Mouse (Mus musculus) cerebellum, postnatal 10 days (tissue): Measurements from ENCODE around the gene Usp53.

Experiments used
- DNase-seq, 2 experiments: peaks; one replicate each; pipeline ENCODE4 v3.0.0; 2021; ENCODE audit warnings: mixed read lengths in 2 of 2

Usp53 gene

GRCm38 (mm10) chr3:122984249-122985182 lies at the start of gene Usp53:
Gene Usp53 (minus strand): TSS chr3:122984510.
- peak; percentile 99 for DNase-seq

- no peak for DNase-seq
Measured at GRCm38 (mm10) chr3:123033804-123034203, 49.5 kb upstream of the Usp53 start.

DNA sequence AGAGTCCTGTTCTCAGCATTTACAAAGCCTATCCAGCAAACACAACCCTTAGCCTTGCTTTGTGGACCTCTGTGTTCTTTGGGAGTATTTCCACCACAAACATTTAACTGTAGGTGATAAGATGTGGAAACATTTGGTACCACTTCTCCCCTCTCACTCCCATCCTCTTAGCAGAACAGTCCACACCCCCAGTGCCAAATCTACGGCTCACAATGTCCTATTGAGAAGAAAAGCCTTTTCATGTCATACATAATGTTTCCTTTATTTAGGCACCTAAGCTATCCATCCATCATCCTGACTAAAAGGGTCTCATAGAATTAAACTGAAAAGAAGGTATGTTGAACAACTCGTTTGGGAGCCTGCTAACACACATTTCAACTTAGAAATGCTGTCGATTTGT lies 41.3 kb upstream of the Usp53 start:
- no peak for DNase-seq

DNA sequence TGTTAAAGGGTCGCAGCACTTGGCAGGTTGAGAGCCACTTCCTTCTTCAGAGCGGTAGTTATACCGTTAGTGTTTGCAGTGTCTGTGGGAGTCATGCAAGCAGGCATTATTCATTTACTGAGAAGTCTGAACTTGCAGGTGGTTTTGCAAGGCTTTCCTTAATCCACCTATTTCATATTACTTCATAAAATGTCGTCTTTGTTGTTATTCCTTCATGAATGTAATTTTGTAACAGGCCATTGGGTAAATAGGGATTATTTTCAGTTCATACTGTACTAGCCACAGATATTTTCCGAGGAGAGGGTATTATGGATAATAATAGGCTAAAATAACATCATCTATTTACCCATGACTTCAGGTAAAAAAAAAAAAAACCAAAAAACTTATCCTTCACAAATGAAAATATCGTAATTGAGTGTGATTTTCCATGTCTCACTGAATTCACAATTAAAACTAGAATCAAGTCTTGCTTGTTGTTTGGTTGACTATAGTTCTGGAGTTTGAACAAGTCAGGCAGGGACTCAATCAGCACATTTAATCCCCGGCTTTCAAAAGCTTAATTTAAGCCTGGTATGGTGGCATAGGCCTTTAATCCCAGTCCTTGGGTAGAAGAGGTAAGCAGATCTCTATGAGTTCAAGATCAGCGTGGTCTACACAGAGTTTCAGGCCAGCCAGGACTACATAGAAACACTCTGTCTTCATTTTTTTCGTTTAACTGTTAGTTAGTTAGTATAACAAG lies 40.4 kb upstream of the Usp53 start:
- no peak for DNase-seq

GRCm38 (mm10) chr3:123018792-123019191 lies 34.5 kb upstream of the Usp53 start:
- no peak for DNase-seq

DNA sequence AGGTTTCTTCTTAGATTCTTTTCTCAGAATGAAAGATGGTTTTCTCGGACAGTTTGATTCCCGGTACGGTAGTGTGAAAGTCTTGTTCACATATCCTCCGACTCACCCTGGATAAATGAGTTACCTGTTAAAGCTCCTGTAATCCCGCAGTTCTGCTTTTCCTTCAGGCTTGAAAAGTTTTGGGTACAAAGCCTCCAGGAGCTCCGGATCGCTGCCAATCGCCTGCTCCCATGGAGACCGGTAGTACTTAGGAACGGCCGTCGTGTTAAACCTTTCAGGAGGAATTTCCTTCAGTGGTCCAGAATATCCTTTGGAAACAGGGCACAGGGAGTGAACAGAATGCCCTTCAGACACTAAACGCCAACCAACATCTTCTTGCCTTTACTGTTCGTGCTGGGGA lies 29.2 kb upstream of the Usp53 start:
- peak in 1 of 2 experiments; percentile 4 for DNase-seq

GRCm38 (mm10) chr3:123009417-123009816 lies 25.1 kb upstream of the Usp53 start:
- DNase-seq, result no peak

DNA sequence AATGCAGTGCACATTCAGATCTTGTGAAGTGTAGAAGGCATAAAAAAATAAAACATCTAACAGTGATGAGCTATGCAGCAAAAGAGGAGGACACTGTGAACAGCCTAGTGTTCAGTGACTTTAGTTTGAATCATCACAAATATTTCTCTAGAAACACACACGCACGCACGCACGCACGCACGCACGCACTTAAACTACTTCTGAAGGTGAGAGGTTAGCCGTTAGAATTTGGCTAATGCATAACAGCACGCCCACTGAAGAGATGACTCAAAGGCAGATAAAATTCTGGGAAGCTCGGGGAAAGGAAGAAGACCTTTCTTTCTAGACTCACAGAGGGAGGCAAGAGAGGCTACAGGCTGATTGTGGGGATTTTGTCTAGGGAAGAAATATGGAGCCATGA lies 23.1 kb upstream of the Usp53 start:
- no peak for DNase-seq

DNA sequence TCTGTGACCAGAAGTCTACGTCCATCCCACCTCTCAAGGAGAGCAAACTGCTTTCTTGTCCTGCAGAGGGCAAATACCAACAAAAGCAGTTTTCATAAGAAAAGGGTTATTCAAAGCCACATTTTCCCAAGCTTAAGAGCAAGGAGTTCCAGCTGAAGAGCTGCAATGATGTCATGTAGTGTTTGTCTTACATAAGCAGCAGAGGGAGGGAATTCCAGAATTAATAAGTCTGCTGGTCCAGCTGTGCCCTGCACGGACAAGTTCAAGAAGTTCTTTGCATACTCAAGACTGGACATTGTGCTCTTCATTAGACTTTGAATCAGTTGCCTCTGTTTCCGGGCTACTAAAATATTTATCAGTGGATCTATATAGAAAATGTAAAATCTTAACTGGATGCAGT lies 16.7 kb upstream of the Usp53 start:
- no peak for DNase-seq

GRCm38 (mm10) chr3:122998511-122998910 lies 14.2 kb upstream of the Usp53 start:
- DNase-seq, result no peak

DNA sequence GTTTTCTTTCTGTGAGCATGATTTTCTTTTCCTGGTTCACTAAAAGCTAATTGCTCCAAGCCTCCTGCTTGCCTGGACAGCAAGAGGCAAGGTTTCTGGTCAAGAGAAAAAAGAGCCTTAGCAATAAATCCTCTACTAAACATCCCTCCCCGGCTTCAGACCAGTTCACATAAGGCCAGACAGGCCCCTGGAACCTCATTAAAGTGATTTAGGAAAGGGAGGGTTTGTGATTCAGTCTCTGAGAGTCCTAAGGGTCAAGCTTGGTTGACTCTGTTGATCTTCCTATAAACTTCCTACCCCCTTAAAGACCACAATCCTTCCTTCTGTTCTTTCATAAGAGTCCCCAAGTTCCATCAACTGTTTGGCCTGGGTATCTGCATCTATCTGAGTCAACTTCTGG lies 12.7 kb upstream of the Usp53 start:
- no peak for DNase-seq

DNA sequence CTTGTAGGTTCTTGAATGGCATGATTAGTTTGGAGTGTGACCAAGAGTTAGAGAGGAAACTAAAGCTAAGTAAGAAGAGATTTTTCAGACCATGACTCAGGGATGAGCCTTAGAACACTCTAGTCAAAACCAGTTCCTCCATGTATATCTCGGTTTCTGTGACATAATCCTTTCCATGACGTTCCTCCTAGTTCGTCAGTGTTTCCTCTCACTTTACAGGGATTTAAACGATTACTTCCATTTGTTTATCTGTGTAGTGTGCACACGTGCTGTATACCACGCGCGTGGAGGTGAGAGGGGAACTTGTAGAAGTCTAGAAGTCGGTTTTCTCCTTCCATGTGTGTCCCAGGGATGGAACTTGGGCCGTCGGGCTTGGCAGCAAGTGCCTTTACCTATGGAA lies 2.6 kb upstream of the Usp53 start:
- DNase-seq, result no peak

- DNase-seq, result no peak
Measured at GRCm38 (mm10) chr3:122986386-122986785, 2.1 kb upstream of the Usp53 start.

GRCm38 (mm10) chr3:122985183-122985944 lies 1.1 kb upstream of the Usp53 start:
- DNase-seq, result peak; percentile 12 to 28

- no peak for DNase-seq
Measured at GRCm38 (mm10) chr3:122983849-122984248, 461 bp downstream of the Usp53 start.

DNA sequence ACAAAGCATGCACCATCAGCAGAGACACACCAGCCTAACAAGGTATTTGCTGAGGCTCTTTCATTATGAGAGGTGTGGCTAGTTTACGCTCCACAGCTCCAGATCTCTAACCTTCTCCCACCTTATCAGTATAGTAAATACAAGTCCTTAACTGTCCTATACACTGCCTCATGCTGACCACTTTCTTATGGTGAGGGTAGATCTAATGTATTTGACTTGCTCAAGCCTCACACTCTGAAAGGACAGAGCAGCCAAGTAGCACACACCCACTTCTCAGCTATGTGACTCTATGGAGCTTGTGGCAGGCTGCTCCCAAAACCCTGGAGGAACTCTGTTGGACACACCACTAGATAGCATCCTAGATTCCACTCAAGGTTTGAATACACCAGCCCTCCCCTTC lies 8.3 kb downstream of the Usp53 start:
- DNase-seq, result no peak

GRCm38 (mm10) chr3:122975363-122975762 lies 8.9 kb downstream of the Usp53 start:
- DNase-seq, result no peak

DNA sequence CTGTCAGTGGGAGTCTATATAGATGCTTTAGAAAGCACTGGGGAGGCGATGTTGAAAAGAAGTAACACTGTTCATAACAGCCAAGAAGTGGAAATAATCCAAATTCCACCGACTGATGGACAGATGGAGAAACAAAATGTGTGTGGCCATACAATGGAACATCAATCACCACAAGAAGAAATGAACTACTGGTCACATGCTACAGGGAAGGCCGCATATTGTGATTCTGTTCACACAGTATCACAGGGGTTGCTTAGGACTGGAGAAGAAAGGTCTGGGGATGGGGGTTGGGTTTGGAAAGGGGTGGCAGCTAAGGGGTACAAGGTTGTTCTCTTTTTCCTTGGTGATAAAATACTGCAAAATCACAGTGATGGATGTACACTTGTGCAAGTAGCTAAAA lies 9.5 kb downstream of the Usp53 start:
- DNase-seq, result no peak

GRCm38 (mm10) chr3:122972126-122972822 lies 12.0 kb downstream of the Usp53 start:
- DNase-seq, result no peak

- no peak for DNase-seq
Measured at GRCm38 (mm10) chr3:122968391-122968790, 15.9 kb downstream of the Usp53 start.

DNA sequence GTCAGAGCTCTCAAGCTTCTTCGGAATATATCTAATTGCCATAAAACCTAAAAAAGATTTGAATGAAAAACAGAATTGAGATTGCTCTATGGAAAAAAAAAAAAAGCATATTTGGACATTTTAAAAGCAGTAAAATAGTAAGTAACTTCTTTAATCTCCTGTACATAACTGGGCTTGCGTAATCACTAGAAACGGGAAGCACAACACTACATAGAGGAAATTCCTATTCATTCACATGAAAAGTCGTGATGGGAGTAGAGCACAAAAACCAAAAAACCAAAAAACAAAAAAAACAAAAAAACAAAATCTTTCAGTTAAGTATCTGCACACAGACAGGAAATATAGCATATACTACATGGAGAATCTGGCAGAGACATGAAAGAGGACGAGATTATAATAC lies 20.0 kb downstream of the Usp53 start:
- no peak for DNase-seq

DNA sequence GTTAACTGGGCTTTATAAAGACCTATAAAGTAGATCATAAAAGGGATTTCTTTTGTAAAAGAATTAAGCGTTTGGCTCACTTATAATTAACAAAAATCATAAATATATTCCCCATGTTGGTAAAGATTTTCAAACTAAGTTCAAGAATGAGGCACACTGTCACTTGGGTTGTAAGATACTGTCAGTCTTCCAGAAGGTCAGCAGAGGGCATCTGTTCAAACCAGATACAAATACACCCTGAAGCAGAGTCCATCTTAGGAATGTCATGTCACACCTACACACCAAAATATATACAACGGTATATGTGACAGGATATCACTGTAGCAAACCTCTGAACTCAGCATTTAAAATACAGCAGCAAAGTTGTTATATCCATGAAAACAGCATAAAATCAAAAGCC lies 34.2 kb downstream of the Usp53 start:
- DNase-seq, result no peak
